ENCODE assay signal across 7 mouse cellular contexts in the genomic region with DNA sequence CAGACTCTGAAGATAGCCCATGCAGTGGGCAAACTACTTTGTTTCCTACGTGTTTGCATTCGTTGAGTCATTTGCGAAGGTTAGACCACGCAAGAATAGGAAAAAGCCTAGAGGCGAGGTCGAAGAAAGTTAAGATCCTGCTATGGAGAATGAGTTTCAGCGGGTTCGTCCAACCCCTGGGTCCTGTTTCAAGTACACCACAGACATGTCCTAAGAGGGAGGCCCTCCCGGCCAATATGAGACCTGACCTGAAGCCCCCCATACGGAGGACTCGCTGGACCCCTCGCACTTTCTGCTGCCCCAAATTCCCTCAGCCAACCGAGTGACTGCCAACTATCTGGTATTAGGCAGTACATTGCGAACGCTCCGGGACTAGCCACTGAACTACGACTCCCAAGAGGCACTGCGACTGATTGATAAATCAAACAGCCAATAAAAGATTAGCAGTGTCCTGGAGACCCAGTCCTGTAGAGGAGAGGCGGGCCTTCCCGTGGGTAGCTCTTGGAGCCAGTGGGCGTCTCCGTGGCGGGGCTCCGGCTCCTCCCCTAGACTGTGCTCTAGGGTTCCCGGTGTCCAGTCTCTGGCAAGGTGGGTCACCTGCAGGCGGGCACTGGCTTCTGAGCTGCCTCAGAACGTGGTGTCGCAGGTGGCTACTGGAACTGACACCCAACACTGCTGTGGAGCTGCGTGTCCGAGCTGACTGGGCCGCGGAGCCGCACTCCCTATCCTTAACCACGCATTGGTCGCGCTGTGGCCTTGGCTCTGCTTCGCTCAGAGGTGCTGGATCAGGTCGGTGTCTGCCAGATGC. TPM values are rescaled to one million over a fixed set of nuclear protein-coding genes. Genes with fewer than 3 reads are reported as not detected.
DNase-seq lines count a peak whose midpoint lies in the region; ATAC-seq lines count a peak whose summit lies in the region.

A gene (plus strand): TSS at position 558 of the 808 bp plus-strand sequence.

- H3K9ac ChIP-seq in embryonic facial prominence, embryonic 11.5 days (replicated peaks; ENCODE audit: low read length), result peak within 1 kb of the TSS; percentile 72
- peak within 1 kb of the TSS; percentile 69 for H3K9ac ChIP-seq in midbrain, embryonic 13.5 days (replicated peaks)

- DNase-seq in adrenal gland, postnatal 14 days, result peak; percentile 96
- DNase-seq in embryonic facial prominence, embryonic 11.5 days (ENCODE audit: low spot score), result peak; percentile 97
- peak; percentile 98 for DNase-seq in kidney, adult 11 months
- DNase-seq in limb, embryonic 10.5 days (ENCODE audit: low spot score), result peak; percentile 88
- peak; percentile 85 for DNase-seq in spleen, adult 12 weeks (ENCODE audit: low spot score)

- ATAC-seq in embryonic facial prominence, embryonic 11.5 days (replicated peaks; ENCODE audit: insufficient number of reproducible peaks, low FRiP score, low TSS enrichment, low read depth), result peak; percentile 100
- peak; percentile 96 for ATAC-seq in granulocyte monocyte progenitor cell, adult 5-6 weeks (replicated peaks; ENCODE audit: poor library complexity, severe bottlenecking)
- ATAC-seq in midbrain, embryonic 13.5 days, result peak; percentile 100

- H3K27ac ChIP-seq in embryonic facial prominence, embryonic 11.5 days (replicated peaks; ENCODE audit: low read depth, low read length), result no peak within 1 kb of the TSS
- peak within 1 kb of the TSS; percentile 61 for H3K27ac ChIP-seq in limb, embryonic 10.5 days
- no peak within 1 kb of the TSS for H3K27ac ChIP-seq in midbrain, embryonic 13.5 days

- H3K9me3 ChIP-seq in embryonic facial prominence, embryonic 11.5 days (replicated peaks; ENCODE audit: control insufficient read depth, low read length), result no peaks in the 10 kb centered on the region
- no peaks in the 10 kb centered on the region for H3K9me3 ChIP-seq in limb, embryonic 10.5 days (replicated peaks)
- no peaks in the 10 kb centered on the region for H3K9me3 ChIP-seq in midbrain, embryonic 13.5 days

- no peaks in the 10 kb centered on the region for H3K36me3 ChIP-seq in embryonic facial prominence, embryonic 11.5 days (replicated peaks; ENCODE audit: control insufficient read depth, insufficient read depth, low read depth, low read length)
- H3K36me3 ChIP-seq in limb, embryonic 10.5 days, result no peaks in the 10 kb centered on the region
- H3K36me3 ChIP-seq in midbrain, embryonic 13.5 days, result no peaks in the 10 kb centered on the region

- peak within 1 kb of the TSS; percentile 65 for H3K4me2 ChIP-seq in embryonic facial prominence, embryonic 11.5 days (ENCODE audit: low read depth, low read length)
- H3K4me2 ChIP-seq in midbrain, embryonic 13.5 days (replicated peaks), result peak within 1 kb of the TSS; percentile 66

- H3K4me1 ChIP-seq in embryonic facial prominence, embryonic 11.5 days (ENCODE audit: control insufficient read depth, insufficient read depth, low read length), result no peaks in the 10 kb centered on the region
- H3K4me1 ChIP-seq in limb, embryonic 10.5 days, result peaks cover 7% of the 10 kb centered on the region
- peaks cover 22% of the 10 kb centered on the region for H3K4me1 ChIP-seq in midbrain, embryonic 13.5 days (replicated peaks)

- H3K4me3 ChIP-seq in embryonic facial prominence, embryonic 11.5 days (ENCODE audit: low read depth, low read length), result peak within 1 kb of the TSS; percentile 64
- peak within 1 kb of the TSS; percentile 64 for H3K4me3 ChIP-seq in limb, embryonic 10.5 days
- H3K4me3 ChIP-seq in midbrain, embryonic 13.5 days (replicated peaks), result peak within 1 kb of the TSS; percentile 66

- no peaks in the 10 kb centered on the region for H3K27me3 ChIP-seq in embryonic facial prominence, embryonic 11.5 days (ENCODE audit: control insufficient read depth, insufficient read depth, low read length)
- H3K27me3 ChIP-seq in limb, embryonic 10.5 days (ENCODE audit: low read depth, poor library complexity, severe bottlenecking), result no peaks in the 10 kb centered on the region
- no peaks in the 10 kb centered on the region for H3K27me3 ChIP-seq in midbrain, embryonic 13.5 days

- WGBS in embryonic facial prominence, embryonic 11.5 days, result 3% methylated on average over 38 of the region's 38 CpGs
- WGBS in limb, embryonic 10.5 days, result 4% methylated on average over 38 of the region's 38 CpGs
- WGBS in midbrain, embryonic 13.5 days, result 4% methylated on average over 38 of the region's 38 CpGs

RNA-seq across cellular contexts. Expression of the gene that starts here (rescaled TPM):
- total RNA-seq in adrenal gland, postnatal 14 days (2021), result 3.9 and 5.6 TPM in 2 replicates
- 1.3 TPM in 2 replicates for polyA plus RNA-seq in embryonic facial prominence, embryonic 11.5 days (2014; fragmentation: Nextera tagmentation; extraction: Ambion mirVana)
- total RNA-seq in granulocyte monocyte progenitor cell, adult 5-6 weeks (2014; fragmentation: Nextera tagmentation), result 0.64 and 1.4 TPM in 2 replicates
- 0.60 and 0.77 TPM in 2 replicates for total RNA-seq in granulocyte monocyte progenitor cell, adult 5-6 weeks (2017)
- polyA plus RNA-seq in limb, embryonic 10.5 days (2016; fragmentation: Nextera tagmentation; extraction: Ambion mirVana), result 0.72 and 0.88 TPM in 2 replicates
- 2.2 TPM in 2 replicates for polyA plus RNA-seq in midbrain, embryonic 13.5 days (2015; fragmentation: Nextera tagmentation; extraction: Ambion mirVana)

Comparison
In these comparisons a context has a peak if more than half of its experiments do, and no peak if none do; other contexts are left out.
1. Peak in DNase-seq, H3K4me3 ChIP-seq and H3K27ac ChIP-seq in limb, embryonic 10.5 days; RNA of the gene not detected or under 1 TPM.